Mouse (Mus musculus): ENCODE results near the gene Rab3a.

Rab3a gene

DNA sequence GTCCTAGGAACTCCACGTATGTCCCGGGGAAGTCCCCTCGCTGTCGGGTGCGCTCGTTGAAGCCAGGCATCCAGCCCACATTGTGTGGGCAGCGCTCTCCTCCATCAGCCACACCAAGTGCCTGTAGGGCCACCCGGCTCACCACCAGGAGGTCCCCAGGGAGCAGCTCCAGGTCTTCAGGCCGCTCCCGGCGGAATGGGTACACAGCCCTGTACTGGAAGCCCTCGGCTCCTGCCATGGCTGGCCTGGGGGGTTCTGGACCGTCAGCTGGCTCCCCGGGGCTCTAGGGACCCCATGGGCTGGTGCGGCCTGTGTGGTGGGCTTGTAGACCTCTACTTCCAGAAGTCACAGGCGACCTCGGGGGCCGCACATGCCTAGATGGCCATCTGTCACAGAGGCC is 20.3 kb downstream of the Rab3a start:
- DNase-seq (ENCODE audit: low read depth, low spot score): no peak

DNA sequence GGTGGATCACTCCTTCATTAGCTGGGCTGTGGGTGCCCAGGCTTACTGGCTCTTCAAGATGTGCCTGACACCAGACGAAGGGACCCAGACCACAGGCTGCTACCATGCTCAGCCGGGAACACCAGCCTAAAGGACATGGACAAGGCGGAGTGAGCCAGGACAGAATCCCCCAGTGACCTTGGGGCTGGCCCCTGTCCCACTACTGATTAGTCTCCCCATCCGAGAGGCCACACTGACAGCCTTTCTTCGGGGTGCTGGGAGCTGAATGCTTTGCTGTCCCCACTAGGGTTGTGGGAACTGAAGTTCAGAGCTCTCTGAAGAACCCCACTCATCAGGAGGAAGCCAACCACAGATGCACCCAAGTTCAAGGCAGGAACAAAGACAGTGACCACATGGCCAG is 20.7 kb downstream of the Rab3a start:
- DNase-seq (ENCODE audit: low read depth, low spot score): no peak

DNA sequence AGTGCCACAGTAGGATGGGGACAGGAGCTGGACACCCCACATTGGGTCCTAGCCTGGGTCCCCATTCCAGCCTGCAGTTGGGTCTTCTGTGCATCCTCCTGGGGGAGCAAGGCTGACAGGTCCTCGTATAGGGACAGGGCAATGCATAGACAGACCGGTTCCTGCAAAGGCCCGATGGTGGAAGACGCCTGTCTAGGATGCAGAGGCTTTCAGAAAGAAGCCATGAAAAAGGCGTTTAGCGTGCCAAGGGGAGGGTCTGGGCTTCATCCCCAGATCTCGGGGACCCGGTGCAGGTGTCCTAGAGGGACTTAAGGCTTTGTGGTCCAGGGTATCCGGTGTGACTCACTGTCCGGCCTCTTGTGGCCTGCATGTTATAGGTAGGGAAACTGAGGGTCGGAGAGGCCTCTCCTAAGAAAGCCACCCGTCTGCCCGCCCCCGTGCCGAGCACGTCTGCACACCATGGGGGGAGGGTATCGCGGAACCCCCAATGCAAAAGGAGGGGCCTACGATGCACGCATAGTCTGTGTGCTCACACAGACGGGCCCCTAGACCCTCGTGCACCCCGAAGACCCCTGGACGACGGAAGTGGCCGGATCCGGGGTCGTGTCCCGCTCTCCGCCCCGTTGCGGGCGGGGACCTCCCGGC is 21.5 kb downstream of the Rab3a start:
- no peak for DNase-seq (ENCODE audit: low read depth, low spot score)

DNA sequence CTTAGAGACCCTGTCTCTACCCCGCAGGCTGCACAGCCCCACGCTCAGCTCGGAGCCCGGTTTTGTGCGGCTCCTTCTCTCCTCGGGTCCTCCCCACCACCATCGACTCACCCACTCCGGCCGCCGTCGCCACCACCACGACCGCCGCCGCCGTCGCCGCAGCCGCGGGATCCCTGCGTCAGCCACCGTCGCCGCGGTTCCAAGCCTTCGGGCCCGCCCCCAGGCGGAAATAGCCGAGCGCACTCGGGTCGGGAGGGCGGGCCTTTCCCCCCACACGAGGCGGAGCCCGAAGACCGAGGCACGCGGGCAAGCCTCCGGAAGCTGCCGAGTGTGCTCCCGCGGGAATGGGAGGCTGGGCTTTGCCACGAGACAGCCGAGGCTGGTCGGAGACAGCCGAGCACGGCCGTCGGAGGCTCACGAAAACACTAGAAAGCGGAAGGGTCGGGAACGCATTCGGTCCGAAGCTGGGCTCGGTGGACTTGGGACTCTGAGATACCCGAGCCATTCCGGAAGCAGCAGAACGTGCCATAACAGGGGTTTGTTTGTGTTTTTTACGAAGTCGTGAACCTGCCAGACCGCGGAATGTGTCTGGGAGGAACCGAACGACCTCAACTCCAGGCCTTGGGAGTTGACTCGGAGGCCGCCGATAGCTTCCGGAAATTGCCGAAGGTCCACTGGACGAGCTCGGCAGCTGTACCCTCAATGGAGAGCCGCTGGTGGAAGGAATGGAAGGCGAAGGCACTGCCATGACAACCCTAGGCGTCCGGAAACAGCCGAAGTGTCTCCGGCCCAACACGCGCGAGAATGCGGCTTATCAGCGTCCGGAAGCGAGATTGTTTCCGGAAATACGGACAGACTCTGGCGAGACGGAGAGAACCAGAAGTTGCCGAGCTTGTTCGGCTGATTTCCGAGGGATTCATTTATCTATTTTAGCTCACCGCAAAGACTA is 22.3 kb downstream of the Rab3a start, which contains the start of gene Pik3r2:
Pik3r2 (minus strand) TSS at position 218 of the 949 bp plus-strand sequence.
- peak; percentile 94 for DNase-seq (ENCODE audit: low read depth, low spot score)

DNA sequence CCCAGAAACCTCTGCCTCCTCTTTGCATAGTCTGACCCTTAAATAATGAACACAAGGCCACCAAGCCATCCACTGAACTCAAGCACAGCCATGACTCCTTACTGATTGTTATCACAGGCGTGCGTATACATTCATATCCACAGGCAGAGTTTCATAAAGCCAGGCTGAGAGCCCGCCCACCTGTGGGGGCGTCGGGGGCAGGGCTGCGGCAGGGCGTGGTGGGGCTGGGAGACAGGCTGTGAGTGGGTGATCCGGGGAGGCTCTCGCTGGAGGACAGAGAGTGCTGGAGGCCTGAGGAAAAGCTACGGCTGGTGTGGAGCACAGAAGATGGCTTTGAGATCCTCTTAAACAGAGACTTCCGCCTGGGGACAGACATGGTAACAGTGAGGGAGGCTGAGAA is 25.6 kb downstream of the Rab3a start:
- no peak for DNase-seq (ENCODE audit: low read depth, low spot score)

DNA sequence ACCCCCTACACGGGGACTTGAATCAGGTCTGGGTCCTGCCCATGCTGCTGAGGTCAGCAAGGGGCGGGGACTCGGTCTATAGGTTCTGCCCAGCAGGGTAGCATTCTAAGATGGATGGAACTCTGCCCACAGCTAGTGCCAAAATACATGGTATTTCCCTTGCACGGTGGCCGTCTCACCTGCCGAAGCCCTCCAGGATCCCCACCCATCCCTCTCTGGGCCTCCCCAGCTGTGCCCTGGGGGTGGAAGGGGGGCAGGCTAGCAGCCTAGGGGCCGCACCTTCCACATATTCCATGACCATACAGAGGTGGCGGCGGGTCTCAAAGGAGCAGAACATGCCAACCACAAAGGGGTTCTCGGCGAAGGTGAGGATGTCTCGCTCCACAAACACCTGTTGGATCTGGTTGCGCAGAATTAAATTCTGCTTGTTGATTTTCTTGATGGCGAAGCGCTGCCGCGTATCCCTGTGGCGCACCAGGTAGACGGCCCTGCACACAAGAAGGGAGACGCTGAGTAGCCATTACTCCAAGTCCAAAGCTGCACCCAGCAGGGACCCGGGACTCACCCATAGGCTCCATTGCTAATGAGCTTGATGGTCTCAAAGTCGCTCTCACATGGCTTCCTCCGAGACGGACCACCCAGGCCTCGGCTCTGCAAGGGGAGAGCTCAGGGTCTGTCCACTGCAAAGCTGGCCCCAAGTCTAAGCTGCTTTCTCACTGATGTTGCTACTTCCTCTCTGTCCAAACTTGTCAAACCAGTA is 32.0 kb downstream of the Rab3a start:
- DNase-seq (ENCODE audit: low read depth, low spot score): no peak

DNA sequence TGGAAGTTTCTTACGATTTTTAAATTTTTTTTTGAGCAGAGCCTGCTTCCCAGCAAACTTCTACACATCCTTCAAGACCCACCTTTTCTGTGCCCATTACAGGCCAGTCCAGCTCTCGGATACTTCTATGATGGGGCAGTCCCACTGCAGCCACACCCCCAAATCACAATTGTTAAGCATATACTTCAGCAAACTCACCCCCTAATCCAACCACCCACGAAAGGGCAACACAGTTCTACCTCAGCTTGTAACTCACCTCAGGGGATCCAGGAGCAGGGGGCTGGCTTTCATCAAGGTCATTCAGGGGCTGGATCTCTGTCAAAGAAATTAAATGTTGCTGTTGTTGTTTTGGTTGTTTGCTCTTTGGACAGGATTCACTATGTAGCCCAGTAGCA is 32.6 kb downstream of the Rab3a start:
- DNase-seq (ENCODE audit: low read depth, low spot score): no peak

DNA sequence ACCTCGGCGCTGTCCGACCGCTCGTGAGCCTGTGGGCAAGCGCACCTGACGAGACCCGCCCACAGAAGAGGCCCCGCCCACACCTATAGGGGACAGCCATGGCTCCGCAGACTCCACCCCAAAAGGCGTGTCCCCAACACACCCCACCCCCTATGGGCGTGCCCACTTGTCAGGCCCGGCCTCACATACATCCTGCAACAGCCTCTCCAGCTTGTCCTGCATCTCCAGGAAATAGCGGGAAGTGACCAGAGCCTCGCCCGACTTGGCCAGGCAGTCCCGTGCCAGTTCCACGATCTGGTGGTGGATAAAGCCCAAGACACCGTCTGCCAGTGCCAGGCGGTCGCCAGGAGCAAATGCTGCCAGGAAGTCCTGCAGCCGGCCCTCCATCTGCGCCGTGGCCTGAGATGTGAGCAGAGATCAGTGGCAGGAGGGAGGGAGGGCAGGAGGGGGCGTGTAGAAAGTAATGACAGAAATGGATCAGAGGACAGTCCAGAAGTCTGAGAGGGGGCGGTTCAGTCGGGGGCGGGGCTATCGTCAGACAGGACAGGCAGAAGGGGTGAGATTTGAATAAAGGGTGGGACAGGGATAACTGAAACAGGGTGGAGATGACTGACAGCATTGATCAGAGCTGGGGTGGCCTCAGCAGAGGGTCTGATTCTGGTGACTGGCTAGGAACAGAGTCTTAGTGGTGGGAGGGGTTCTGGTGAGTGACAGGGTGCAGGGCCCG is 33.6 kb downstream of the Rab3a start:
- no peak for DNase-seq (ENCODE audit: low read depth, low spot score)

DNA sequence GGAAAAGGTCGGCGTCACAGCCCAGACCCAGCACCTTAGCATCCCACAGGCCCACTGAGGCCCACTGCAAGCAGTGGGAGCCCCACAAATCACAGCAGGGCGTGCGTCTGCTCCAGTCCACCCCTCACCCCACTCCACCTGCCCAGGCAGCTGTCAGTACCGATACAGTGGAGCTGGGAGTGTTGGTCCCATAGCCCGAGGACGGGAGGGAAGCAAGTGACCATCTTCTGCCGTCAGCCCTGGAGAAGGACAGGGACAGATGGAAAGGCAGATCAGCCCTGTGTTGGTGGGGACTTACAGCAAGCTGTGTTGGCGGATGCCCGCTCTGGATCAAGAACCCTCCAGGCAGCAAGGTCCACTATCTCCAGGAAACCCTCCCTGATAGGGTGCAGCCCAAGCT is 34.6 kb downstream of the Rab3a start:
- no peak for DNase-seq (ENCODE audit: low read depth, low spot score)

DNA sequence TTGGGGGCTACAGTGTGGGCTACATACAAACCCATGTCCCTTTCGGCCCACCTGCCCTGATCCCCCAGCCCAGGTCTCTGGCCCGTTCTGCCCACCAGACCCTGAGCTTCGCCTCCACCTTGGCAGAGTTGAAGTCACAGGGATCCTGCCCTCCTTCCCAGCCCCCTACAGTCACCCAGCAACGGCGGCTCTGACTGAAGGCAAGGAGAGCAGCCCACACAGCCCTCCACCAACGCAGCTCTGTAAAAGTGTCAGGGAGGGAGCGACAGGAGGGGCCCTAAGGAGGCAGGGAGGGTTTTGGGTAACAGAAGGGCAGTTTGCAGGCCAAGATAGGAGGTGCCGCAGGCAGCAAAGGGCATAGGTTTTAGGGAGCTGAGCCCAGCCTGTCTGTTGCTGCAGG is 36.4 kb downstream of the Rab3a start:
- no peak for DNase-seq (ENCODE audit: low read depth, low spot score)

DNA sequence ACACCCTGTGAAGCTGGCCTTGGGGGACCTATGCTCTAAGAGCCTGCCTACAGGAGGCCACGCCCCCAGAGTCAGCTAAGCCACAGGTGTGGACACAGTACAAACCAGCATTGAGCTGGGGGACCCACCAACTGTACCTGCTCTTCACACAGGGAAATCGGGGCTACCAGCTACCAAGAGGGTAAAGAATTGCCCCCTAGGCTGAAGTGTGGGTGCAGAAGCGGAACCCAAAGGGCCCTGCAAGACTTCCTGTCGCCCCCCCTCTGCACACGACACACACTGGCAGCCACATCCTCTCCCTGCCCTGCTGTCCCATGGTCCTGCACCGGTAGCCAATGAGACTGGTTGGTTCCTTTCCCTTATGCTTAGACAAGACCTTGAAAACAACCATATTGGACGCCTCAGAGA is 36.8 kb downstream of the Rab3a start:
- DNase-seq (ENCODE audit: low read depth, low spot score): no peak

DNA sequence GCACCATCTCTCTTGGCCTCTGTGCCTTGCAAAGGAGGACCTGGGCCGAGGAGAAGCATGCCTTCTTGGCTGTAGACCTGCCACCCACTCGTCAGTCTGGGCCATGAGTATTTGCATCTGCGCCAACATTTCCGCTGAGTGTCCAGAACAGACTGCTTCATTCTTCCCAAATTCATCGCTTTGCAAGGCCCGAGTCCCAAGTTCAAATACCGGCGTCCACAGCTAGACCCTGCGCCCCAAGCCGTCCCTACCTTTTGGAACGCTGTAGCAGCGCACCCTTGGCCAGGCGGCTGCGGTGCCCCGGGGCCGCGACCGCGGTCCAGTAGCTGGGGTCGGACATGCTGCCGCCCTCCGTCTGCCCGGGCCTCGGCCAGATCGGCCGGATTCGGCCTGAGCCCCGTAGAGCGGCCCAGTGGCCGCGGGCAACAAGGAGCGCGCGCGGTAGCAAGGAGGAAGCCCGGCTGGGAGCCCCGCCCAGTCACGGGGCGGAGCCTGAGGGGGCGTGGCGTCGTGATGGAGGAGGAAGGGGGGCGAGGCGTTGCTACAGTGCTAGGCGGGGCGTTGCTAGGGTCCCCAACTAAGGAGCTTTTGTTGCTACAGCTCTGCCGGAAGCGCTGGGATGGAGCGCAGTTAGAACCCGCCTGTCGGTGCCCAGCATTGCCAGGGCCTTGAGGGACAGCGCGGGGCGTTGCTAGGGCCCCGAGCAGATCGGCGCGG is 37.7 kb downstream of the Rab3a start:
- DNase-seq (ENCODE audit: low read depth, low spot score): peak; percentile 95

DNA sequence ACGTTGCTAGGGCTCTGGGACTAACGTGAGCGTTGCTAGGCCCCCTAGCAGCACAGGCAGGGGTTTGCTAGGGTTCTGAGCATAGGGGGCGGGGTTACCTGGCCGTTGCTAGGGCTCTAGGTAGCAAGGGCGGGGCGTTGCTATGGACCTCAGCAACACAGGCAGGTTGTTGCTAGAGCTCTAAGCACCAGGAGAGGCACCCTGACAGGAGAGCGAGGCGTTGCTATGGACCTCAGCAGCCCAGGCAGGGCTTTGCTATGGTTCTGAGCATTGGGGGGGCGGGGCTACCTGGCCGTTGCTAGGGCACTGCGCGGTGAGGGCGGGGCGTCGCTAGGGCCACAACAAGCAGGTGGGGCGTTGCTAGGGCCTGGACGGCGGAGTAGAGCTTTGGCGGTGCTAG is 38.2 kb downstream of the Rab3a start:
- peak; percentile 81 for DNase-seq (ENCODE audit: low read depth, low spot score)

DNA sequence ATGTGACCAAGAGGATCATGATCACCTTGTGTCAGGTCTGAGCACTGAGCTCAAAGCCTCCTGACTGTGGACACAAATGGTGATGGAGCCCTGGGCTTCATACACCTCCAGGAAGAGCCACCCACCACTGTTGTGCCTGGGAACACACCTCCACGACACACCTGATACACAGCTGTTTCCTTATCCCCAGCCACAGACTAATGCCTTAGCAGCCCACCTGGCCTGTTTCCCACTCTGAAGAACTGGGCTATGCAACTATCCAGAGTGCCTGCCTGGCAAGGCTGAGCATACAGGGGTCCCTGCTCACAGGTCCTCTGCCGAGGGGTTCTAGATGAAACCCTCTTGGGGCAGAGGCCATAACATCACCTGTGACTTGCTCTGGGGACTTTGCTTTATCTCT is 39.7 kb downstream of the Rab3a start:
- DNase-seq (ENCODE audit: low read depth, low spot score): no peak

DNA sequence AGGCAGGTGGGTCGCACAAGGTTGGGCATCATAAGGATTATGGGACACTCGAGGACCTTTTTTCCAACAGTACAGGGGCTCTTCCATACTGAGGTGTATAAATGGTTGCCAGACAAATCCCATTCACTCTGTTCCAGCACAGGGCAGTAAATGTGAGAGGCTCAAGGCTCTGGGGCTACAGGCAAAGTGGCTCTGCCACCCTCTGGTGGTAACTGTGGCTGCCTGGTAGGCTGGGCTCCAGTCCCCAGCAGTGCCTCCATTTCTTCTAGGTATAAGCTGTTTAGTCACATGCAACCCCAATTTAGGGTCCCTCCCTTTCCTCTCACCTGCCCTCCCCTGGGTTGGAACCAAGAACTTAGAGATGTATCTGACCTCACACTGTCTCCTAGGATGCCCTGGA is 40.9 kb downstream of the Rab3a start:
- no peak for DNase-seq (ENCODE audit: low read depth, low spot score)

DNA sequence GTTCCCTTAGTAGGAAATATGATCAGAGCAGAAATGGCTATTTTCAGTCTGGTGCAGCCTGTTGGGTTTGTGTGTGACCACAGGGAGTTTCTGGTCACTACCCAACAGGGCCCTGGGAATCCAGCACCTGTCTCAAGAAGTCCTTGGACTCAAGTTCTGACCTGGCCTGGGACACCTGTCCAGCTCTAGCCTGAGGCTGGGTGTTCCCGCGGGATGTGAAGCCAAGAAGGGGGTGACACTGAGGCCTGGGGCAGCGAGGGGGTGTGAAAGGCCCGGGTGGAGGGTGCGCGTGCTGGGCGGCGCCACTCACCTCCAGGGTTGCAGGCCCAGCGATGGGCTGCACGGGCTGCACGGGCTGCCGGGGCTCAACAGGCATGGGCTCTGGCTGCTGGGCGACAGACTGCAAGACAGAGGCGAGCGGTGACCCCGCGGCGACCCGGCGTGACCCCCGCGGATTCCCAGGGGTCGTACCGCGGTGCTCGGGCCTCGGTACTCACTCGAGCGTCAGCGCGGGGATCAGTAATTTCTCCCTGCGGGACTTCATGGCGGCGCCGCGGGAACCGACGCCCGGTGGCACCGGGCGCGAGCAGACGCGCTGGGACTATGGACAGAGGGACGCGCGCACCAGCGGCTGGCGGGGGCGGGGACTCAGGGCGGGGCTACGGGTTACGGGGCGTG is 42.1 kb downstream of the Rab3a start:
- no peak for DNase-seq (ENCODE audit: low read depth, low spot score)

DNA sequence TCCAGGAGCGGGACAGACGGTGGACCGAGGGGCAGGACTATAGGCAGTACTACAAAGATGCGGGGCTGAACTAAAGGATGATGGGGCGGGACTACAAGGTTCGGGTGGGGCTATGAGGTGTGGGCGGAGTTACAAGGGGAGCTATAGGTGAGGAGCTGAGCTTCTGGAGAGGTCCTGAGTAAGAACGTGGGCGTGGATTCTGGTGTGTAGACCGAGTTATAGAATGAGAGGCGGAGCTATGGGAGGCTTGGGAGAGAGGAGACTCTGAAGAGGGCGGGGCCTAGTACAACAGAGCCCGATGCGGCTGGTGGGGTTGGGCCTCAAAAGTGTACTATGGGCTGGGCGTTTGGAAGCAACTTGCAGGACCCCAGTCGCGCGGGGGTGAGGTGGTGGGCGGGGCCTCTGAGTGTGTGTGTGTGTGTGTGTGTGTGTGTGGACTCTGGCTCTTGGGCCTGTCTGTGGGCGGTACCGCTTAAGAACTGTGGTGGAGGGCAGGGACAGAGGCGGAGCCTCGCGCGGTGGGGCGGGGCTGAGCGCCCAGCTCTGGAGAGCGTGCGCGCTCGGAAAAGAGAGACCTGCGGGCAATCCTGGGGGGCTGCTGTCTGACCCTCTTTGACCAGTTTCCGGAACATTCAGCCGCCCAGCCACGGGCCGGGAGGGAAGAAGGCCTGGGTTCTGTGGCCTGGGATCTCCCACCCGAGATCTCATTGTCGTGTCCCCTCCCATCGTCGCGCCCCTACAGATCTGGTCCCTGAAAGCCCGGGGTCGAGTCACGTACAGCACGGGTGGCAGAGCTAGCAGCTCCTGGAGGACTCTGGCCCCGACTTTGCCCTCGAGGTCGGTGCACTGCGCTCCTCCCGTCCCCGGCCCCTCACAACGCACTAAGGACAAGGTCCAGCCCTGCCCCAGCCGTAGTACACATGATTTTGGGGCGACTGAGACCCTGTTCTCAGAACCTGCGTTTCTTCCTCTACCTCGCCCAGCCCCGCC is 42.9 kb downstream of the Rab3a start:
- DNase-seq (ENCODE audit: low read depth, low spot score): peak; percentile 85

DNA sequence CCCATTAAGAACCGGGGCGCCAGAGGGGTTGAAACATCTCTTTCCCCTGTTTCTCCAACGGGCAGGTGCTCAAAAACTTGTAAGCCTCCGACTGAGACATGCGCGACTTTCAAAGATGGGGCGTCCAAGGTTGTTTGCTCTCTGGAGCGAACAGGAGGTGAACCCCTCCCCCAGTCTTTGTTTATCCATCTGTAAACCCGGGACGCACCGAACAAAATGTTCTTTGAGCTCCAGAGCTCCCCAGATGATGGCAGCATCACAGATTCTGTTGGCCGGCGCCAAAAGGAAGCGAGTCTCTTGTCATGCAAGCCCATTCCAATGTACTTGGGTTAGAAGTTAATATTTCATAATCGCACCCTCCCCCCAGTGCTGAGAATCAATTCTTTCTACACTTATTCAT is 43.8 kb downstream of the Rab3a start:
- DNase-seq (ENCODE audit: low read depth, low spot score): no peak

DNA sequence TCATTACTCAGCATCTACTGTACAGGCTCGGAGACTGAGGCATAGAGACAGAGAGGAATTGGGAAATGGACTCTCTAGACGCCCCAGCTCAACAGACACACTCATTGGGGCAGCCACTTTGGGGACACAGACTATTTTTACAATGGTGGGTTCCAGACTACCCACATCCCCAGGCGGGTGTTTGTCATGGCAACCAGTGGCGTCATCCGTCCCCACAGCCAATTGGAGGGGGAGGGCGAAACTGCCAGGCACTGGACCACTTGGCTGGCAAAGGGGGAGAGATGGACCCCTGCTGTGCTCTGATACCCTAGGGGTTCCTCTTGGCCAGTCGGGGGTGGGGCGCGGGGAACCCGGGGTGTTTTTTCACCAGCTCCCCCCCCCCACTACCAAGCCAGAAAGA is 46.2 kb downstream of the Rab3a start:
- DNase-seq (ENCODE audit: low read depth, low spot score): no peak
